Mouse (Mus musculus): ENCODE measurements at regions not wholly inside any gene's neighbourhood (a gene's known extent, or its start where the extent isn't known, plus 50 kb on each side); places are given as distances from the start of the nearest gene placed in this dataset.

- no peak for DNase-seq (ENCODE audit: low read depth)
- no peak for TF ChIP-seq CTCF (IDR thresholded peaks at IDR 0.05; ENCODE audit: borderline replicate concordance, extremely low read depth, insufficient read depth, insufficient read length)
- no peak for TF ChIP-seq POLR2A (IDR thresholded peaks at IDR 0.05; ENCODE audit: borderline replicate concordance, extremely low read depth, insufficient read depth, insufficient read length, poor library complexity, severe bottlenecking)
Observed at GRCm38 (mm10) chr1:64287068-64287467, 165.0 kb upstream of the Klf7 start.

- no peak for DNase-seq (ENCODE audit: low read depth)
- TF ChIP-seq CTCF (IDR thresholded peaks at IDR 0.05; ENCODE audit: borderline replicate concordance, extremely low read depth, insufficient read depth, insufficient read length) (no peak), POLR2A (IDR thresholded peaks at IDR 0.05; ENCODE audit: borderline replicate concordance, extremely low read depth, insufficient read depth, insufficient read length, poor library complexity, severe bottlenecking) (no peak)
Observed at GRCm38 (mm10) chr1:64284656-64285055, 162.6 kb upstream of the Klf7 start.

- no peak for DNase-seq (ENCODE audit: low read depth)
- TF ChIP-seq POLR2A (IDR thresholded peaks at IDR 0.05; ENCODE audit: borderline replicate concordance, extremely low read depth, insufficient read depth, insufficient read length, poor library complexity, severe bottlenecking), result no peak
- no peak for TF ChIP-seq CTCF (IDR thresholded peaks at IDR 0.05; ENCODE audit: borderline replicate concordance, extremely low read depth, insufficient read depth, insufficient read length)
Observed at GRCm38 (mm10) chr1:64275865-64276264, 153.8 kb upstream of the Klf7 start.

- no peak for DNase-seq (ENCODE audit: low read depth)
- TF ChIP-seq POLR2A (IDR thresholded peaks at IDR 0.05; ENCODE audit: borderline replicate concordance, extremely low read depth, insufficient read depth, insufficient read length, poor library complexity, severe bottlenecking) (no peak), CTCF (IDR thresholded peaks at IDR 0.05; ENCODE audit: borderline replicate concordance, extremely low read depth, insufficient read depth, insufficient read length) (no peak)
Observed at GRCm38 (mm10) chr1:64275086-64275802, 153.2 kb upstream of the Klf7 start.

GRCm38 (mm10) chr1:64257237-64257636 lies 135.2 kb upstream of the Klf7 start:
- TF ChIP-seq CTCF (IDR thresholded peaks at IDR 0.05; ENCODE audit: borderline replicate concordance, extremely low read depth, insufficient read depth, insufficient read length) (no peak), POLR2A (IDR thresholded peaks at IDR 0.05; ENCODE audit: borderline replicate concordance, extremely low read depth, insufficient read depth, insufficient read length, poor library complexity, severe bottlenecking) (no peak)
- peak; percentile 42 for DNase-seq (ENCODE audit: low read depth)

- peak; percentile 48 for DNase-seq (ENCODE audit: low read depth)
Observed at GRCm38 (mm10) chr1:64255554-64256295, 133.6 kb upstream of the Klf7 start.

GRCm38 (mm10) chr1:64254673-64255072 lies 132.6 kb upstream of the Klf7 start:
- peak; percentile 66 for DNase-seq (ENCODE audit: low read depth)
- TF ChIP-seq POLR2A (IDR thresholded peaks at IDR 0.05; ENCODE audit: borderline replicate concordance, extremely low read depth, insufficient read depth, insufficient read length, poor library complexity, severe bottlenecking) (no peak), CTCF (IDR thresholded peaks at IDR 0.05; ENCODE audit: borderline replicate concordance, extremely low read depth, insufficient read depth, insufficient read length) (no peak)

More at GRCm38 (mm10) chr1:64255554-64256295, 133.6 kb upstream of the Klf7 start:
- TF ChIP-seq CTCF (IDR thresholded peaks at IDR 0.05; ENCODE audit: borderline replicate concordance, extremely low read depth, insufficient read depth, insufficient read length) (no peak), POLR2A (IDR thresholded peaks at IDR 0.05; ENCODE audit: borderline replicate concordance, extremely low read depth, insufficient read depth, insufficient read length, poor library complexity, severe bottlenecking) (no peak)

- TF ChIP-seq POLR2A (IDR thresholded peaks at IDR 0.05; ENCODE audit: borderline replicate concordance, extremely low read depth, insufficient read depth, insufficient read length, poor library complexity, severe bottlenecking) (no peak), CTCF (IDR thresholded peaks at IDR 0.05; ENCODE audit: borderline replicate concordance, extremely low read depth, insufficient read depth, insufficient read length) (no peak)
- peak; percentile 80 for DNase-seq (ENCODE audit: low read depth)
Observed at GRCm38 (mm10) chr1:64253996-64254395, 131.9 kb upstream of the Klf7 start.

GRCm38 (mm10) chr1:64242401-64242800 lies 120.3 kb upstream of the Klf7 start:
- TF ChIP-seq POLR2A (IDR thresholded peaks at IDR 0.05; ENCODE audit: borderline replicate concordance, extremely low read depth, insufficient read depth, insufficient read length, poor library complexity, severe bottlenecking) (no peak), CTCF (IDR thresholded peaks at IDR 0.05; ENCODE audit: borderline replicate concordance, extremely low read depth, insufficient read depth, insufficient read length) (no peak)

GRCm38 (mm10) chr1:64229654-64230053 lies 107.6 kb upstream of the Klf7 start:
- no peak for DNase-seq (ENCODE audit: low read depth)
- TF ChIP-seq CTCF (IDR thresholded peaks at IDR 0.05; ENCODE audit: borderline replicate concordance, extremely low read depth, insufficient read depth, insufficient read length) (no peak), POLR2A (IDR thresholded peaks at IDR 0.05; ENCODE audit: borderline replicate concordance, extremely low read depth, insufficient read depth, insufficient read length, poor library complexity, severe bottlenecking) (no peak)

More at GRCm38 (mm10) chr1:64242401-64242800, 120.3 kb upstream of the Klf7 start:
- no peak for DNase-seq (ENCODE audit: low read depth)

- TF ChIP-seq POLR2A (IDR thresholded peaks at IDR 0.05; ENCODE audit: borderline replicate concordance, extremely low read depth, insufficient read depth, insufficient read length, poor library complexity, severe bottlenecking) (no peak), CTCF (IDR thresholded peaks at IDR 0.05; ENCODE audit: borderline replicate concordance, extremely low read depth, insufficient read depth, insufficient read length) (no peak)
- peak; percentile 89 for DNase-seq (ENCODE audit: low read depth)
Observed at GRCm38 (mm10) chr1:64226001-64226918, 104.2 kb upstream of the Klf7 start.
